Mouse (Mus musculus) embryonic facial prominence, embryonic 12.5 days (tissue): ENCODE data around the gene 1500011B03Rik. TPM values are rescaled to one million over a fixed set of nuclear protein-coding genes. Genes with fewer than 3 reads are reported as not detected.
A peak's percentile ranks its signal among the peaks of the same experiment; 100 is the strongest.

Experiments used
- ATAC-seq: fragments of 200-750 bp; cut with Nextera tagmentation; 2 replicates; pipeline ENCODE4 v1.8.0; 2017; ENCODE audit not compliant: insufficient number of reproducible peaks, insufficient read depth, low FRiP score, low TSS enrichment
- H3K27ac ChIP-seq: fragments of 300-500 bp; sonication (generic); 2 replicates; pipeline ENCODE4 v1.5.1; 2016; ENCODE audit warnings: mild to moderate bottlenecking
- H3K27me3 ChIP-seq: fragments of 300-500 bp; sonication (generic); 2 replicates; pipeline ENCODE4 v1.6.1; 2016; ENCODE audit warnings: mild to moderate bottlenecking, moderate library complexity
- H3K36me3 ChIP-seq: fragments of 300-500 bp; sonication (generic); 2 replicates; pipeline ENCODE4 v1.6.1; 2016; ENCODE audit warnings: mild to moderate bottlenecking
- H3K4me1 ChIP-seq: fragments of 300-500 bp; sonication (generic); 2 replicates; pipeline ENCODE4 v1.6.1; 2016
- H3K4me2 ChIP-seq: fragments of 300-500 bp; sonication (generic); replicated peaks from 2 replicates; pipeline ENCODE4 v1.6.1; 2016; ENCODE audit warnings: mild to moderate bottlenecking, moderate library complexity
- H3K4me3 ChIP-seq: fragments of 300-500 bp; sonication (generic); 2 replicates; pipeline ENCODE4 v1.5.1; 2016; ENCODE audit warnings: mild to moderate bottlenecking
- H3K9ac ChIP-seq: fragments of 300-500 bp; sonication (generic); 2 replicates; pipeline ENCODE4 v1.6.1; 2016; ENCODE audit warnings: mild to moderate bottlenecking, moderate library complexity
- H3K9me3 ChIP-seq: fragments of 300-500 bp; sonication (generic); 2 replicates; pipeline ENCODE4 v1.6.1; 2016; ENCODE audit warnings: mild to moderate bottlenecking, moderate library complexity
- WGBS: fragments of 180-500 bp; shearing (Covaris S2); methylation state at CpG from one replicate; pipeline ENCODE4 v1.1.7; 2016; 5-methylcytosine and 5-hydroxymethylcytosine counted together
- polyA plus RNA-seq: library from polyadenylated mRNA; unstranded; fragments of >200 nt; fragmentation: Nextera tagmentation; extraction: Ambion mirVana; gene quantifications from 2 replicates; pipeline ENCODE4 v1.2.1, GENCODE M21; 2016

Gene 1500011B03Rik
- polyA plus RNA-seq, 1 experiment from 2014 or later: 113 TPM

DNA sequence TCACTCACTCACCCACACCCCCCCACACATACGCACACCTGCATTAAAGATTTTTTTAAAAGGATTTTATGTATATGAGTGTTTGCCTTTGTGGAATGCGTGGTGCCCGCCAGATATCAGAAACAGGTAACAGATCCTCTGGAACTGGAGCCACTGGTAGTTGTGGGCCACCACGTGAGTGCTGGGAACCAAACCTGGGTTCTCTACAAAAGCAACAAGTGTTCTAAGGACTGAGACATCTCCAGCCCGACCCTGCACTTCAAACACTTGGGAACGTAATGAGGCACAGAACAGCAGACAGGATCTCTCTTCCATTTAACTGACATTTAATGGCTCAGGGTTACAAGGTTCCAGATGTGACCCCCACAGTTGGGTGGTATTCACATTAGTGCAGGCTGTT is 15.4 kb downstream of the 1500011B03Rik start:
- Histone ChIP-seq H3K9me3 (no peaks in the 10 kb centered on the region), H3K27ac (no peak overlapping the region), H3K27me3 (no peaks in the 10 kb centered on the region), H3K4me1 (peaks cover 14% of the 10 kb centered on the region), H3K36me3 (peaks cover 61% of the 10 kb centered on the region), H3K4me3 (no peak overlapping the region), H3K9ac (no peak overlapping the region), H3K4me2 (no peak overlapping the region)
- ATAC-seq: no peak
- WGBS: 54% methylated on average over 6 of the region's 6 CpGs

DNA sequence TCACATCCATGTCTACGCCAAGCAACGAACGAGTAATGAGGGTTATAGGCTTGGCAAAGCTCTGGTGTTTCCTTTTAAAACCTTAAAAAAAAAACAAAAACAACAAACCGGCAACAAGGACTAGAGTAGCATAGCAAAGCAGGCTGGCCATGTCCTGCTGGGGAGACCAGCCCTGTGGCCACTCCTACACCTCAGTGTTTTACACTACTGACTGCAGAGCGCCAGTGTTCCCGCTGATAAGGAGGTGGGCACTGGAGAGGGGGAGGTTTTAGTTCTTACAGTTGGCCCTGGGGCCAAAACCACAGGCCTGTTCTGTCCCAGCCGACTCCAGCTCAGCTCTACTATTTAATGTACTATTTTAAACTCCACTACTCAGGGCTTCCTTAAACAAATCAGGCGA is 15.8 kb downstream of the 1500011B03Rik start:
- peaks cover 65% of the 10 kb centered on the region for H3K36me3 ChIP-seq
- H3K27ac ChIP-seq: peak overlapping the region; percentile 32; the same call in 1 of the 2 replicates
- no peaks in the 10 kb centered on the region for H3K27me3 ChIP-seq
- H3K9ac ChIP-seq: no peak overlapping the region
- H3K9me3 ChIP-seq: no peaks in the 10 kb centered on the region
- peaks cover 14% of the 10 kb centered on the region for H3K4me1 ChIP-seq
- no peak overlapping the region for H3K4me2 ChIP-seq
- H3K4me3 ChIP-seq: no peak overlapping the region
- 25% methylated on average over 8 of the region's 8 CpGs for WGBS
- no peak for ATAC-seq

DNA sequence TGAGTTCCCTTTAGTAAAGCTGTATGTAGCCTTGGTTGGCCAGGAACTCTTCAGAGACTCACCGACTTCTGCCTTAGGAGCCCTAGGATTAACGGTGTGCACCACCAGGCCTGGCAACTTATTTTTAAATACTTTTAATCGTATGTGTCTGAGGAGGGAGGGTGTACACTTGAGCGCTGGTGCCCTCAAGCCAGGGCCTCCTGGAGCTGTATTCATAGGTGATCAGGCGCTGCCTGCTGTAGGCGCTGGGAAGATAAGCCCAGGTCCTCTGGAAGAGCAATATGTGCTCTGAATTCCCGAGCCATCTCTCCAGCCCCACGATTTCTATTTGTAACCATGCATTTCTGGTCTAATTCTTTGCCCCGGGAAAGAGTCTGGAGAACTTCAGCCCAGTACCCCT is 16.2 kb downstream of the 1500011B03Rik start:
- Histone ChIP-seq H3K27ac (no peak overlapping the region; the same call in 1 of the 2 replicates), H3K4me1 (peaks cover 11% of the 10 kb centered on the region), H3K4me2 (no peak overlapping the region), H3K36me3 (peaks cover 68% of the 10 kb centered on the region), H3K4me3 (no peak overlapping the region), H3K9me3 (no peaks in the 10 kb centered on the region), H3K27me3 (no peaks in the 10 kb centered on the region), H3K9ac (no peak overlapping the region)
- ATAC-seq: no peak
- 46% methylated on average over 9 of the region's 9 CpGs for WGBS

DNA sequence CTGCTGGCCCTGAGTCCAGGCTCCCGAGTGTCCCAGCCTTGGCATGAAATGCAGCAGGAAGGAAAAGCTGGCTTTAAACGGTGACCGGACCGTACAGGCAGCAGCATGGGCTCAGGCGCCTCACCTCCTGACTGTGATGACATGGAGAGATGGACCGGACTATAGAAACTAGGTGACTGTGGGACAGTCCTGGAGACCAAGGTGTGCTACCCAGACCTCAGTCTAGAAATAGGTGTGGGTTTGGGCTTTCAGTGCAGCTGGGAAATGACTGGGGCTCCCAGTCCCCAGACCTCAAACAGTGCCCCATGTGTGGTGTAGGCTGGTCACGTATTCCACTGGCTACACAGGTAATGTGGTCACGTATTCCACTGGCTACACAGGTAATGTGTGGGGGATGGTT is 16.6 kb downstream of the 1500011B03Rik start:
- H3K36me3 ChIP-seq: peaks cover 72% of the 10 kb centered on the region
- H3K27ac ChIP-seq: no peak overlapping the region
- H3K4me2 ChIP-seq: no peak overlapping the region
- no peak for ATAC-seq
- H3K9ac ChIP-seq: no peak overlapping the region
- no peaks in the 10 kb centered on the region for H3K27me3 ChIP-seq
- WGBS: 80% methylated on average over 8 of the region's 8 CpGs
- H3K4me3 ChIP-seq: no peak overlapping the region
- peaks cover 11% of the 10 kb centered on the region; the same call in 1 of the 2 replicates for H3K4me1 ChIP-seq
- no peaks in the 10 kb centered on the region for H3K9me3 ChIP-seq

DNA sequence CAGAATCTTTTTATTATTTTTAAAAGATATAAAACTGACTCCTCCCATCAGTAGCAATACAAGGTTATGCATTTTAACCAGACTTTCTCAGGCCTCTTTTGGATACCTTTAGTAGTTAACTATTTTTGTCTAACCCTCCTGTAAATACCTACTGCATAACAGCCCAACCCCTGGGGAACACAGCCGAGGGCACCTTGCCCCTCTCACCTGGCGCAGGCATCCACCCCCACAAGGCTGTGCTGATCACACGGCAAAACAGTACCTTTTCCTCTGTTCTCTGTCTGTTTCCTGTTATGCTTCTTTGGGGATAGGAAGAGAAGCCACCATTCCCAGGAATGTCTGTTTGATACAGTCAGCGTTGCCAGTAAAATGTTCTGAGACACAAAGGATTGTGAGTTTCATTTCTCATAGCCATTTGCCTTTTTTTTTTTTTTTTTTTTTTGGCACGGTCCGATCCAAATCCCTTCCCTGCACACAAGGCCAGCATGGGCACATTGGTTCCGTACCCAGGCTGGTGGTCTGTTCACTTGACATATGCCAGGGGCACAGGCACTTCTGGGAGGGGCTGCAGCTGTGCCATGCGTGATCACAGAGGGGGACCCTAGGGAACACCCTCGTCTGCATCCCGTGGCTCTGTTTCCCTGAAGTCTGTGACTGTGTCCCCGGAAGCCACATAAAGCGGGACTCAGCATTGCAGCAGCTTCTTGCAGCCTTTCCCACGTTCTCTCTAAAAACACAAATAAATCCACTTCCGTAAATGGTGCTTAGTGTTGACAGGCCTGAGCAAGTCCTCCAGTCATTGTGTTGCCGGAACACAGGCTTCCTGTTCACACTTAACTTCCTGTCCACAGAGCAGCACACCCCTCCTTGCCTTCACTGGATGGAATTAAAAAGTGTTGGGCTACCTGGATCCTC is 17.6 kb downstream of the 1500011B03Rik start:
- Histone ChIP-seq H3K9ac (no peak overlapping the region), H3K4me2 (no peak overlapping the region), H3K9me3 (no peaks in the 10 kb centered on the region), H3K27ac (no peak overlapping the region), H3K27me3 (no peaks in the 10 kb centered on the region), H3K36me3 (peaks cover 72% of the 10 kb centered on the region), H3K4me3 (no peak overlapping the region), H3K4me1 (peaks cover 11% of the 10 kb centered on the region; the same call in 1 of the 2 replicates)
- no peak for ATAC-seq
- 72% methylated on average over 15 of the region's 15 CpGs for whole genome bisulfite sequencing

DNA sequence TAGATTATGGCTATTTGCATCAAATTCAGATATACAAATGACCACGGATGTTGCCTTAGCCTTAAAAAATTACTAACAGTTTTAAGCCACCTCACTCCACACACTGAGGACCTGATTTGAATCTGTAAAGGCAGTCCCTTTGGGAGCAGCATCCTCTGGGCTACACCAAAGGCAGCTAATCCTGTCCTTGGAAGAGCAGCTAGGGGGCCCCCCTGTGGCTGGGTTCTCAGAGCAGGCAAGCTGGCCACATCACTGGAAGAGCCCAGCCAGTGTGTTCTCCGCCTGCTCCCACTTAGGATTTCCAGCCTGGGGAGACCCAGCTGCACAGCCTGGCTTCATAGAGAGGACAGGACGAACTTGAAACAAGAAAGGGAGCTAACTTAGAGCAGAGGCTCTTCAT is 18.3 kb downstream of the 1500011B03Rik start:
- no peak for ATAC-seq
- Histone ChIP-seq H3K9me3 (no peaks in the 10 kb centered on the region), H3K36me3 (peaks cover 68% of the 10 kb centered on the region), H3K27ac (no peak overlapping the region), H3K4me3 (no peak overlapping the region), H3K9ac (no peak overlapping the region), H3K4me1 (peaks cover 11% of the 10 kb centered on the region; the same call in 1 of the 2 replicates), H3K27me3 (no peaks in the 10 kb centered on the region), H3K4me2 (no peak overlapping the region)
- WGBS: 32% methylated on average over 3 of the region's 3 CpGs

DNA sequence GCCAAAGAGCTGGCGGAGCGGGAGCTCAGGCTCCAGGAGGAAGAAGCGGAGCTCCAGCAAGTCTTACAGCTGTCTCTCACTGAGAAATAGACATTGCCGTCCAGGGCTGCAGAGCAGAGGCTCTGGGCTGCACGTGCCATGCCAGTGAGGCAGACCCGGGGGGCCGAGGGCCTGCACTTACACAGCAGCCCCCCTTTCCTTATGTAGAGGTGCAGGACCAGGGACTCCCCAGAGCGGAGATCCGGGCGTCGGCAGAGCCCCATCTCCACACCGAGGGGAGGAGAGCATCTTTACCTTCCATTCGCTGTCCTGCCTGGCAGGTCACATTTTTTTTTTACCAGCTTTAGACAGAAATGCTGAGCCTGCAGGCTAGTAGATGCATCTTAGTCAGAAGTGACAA is 18.9 kb downstream of the 1500011B03Rik start:
- H3K4me3 ChIP-seq: no peak overlapping the region
- no peak overlapping the region for H3K9ac ChIP-seq
- peaks cover 61% of the 10 kb centered on the region for H3K36me3 ChIP-seq
- ATAC-seq: no peak
- H3K4me1 ChIP-seq: peaks cover 9% of the 10 kb centered on the region; the same call in 1 of the 2 replicates
- H3K27ac ChIP-seq: no peak overlapping the region
- no peaks in the 10 kb centered on the region for H3K9me3 ChIP-seq
- H3K27me3 ChIP-seq: no peaks in the 10 kb centered on the region
- WGBS: 84% methylated on average over 13 of the region's 13 CpGs
- H3K4me2 ChIP-seq: no peak overlapping the region

DNA sequence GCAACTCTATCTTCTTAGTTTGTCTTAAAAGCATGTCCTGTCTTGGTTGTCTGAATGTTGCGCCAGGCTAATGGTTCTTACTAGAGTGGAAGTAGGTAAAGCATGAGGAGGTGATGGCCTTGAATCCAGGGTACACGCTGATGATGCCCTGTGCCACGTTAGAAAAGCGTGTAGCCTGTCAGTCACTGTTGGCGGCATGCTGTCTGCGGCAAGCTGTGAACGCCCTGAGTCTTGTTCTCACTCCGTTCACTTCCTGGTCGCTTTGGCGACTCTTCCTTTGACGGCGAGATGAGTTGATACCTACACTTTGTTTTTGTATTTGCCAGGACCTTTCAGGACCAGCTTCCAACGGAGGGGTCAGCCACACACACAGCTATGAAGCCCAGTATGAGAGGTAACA is 20.0 kb downstream of the 1500011B03Rik start:
- no peak overlapping the region for H3K9ac ChIP-seq
- no peak overlapping the region for H3K27ac ChIP-seq
- peaks cover 6% of the 10 kb centered on the region; the same call in 1 of the 2 replicates for H3K4me1 ChIP-seq
- no peak for ATAC-seq
- H3K4me3 ChIP-seq: no peak overlapping the region
- H3K9me3 ChIP-seq: no peaks in the 10 kb centered on the region
- peaks cover 57% of the 10 kb centered on the region for H3K36me3 ChIP-seq
- 92% methylated on average over 13 of the region's 13 CpGs for WGBS
- no peak overlapping the region for H3K4me2 ChIP-seq
- no peaks in the 10 kb centered on the region for H3K27me3 ChIP-seq

DNA sequence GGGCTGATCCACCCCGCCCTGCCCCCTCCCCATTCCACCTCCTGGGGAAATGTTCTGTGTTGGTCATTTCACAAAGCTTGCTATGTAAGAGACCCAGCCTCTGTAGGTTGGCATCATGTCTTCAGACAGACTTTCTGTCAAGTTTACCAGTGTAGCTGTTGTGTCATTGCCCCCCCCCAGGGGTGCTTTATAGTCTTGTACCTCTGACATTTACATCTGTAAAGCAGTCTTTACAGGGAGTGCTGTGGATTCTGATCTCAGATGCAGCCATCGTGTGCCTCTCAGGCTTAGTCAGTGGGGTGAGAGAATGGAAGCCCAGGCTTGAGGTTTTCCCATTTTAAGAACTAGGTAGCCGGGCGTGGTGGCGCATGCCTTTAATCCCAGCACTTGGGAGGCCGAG is 21.4 kb downstream of the 1500011B03Rik start:
- Histone ChIP-seq H3K4me1 (0 out of 2 replicates have a peak, but pooled peaks cover 2% of the 10 kb centered on the region), H3K27me3 (no peaks in the 10 kb centered on the region), H3K4me2 (no peak overlapping the region), H3K4me3 (no peak overlapping the region), H3K9ac (no peak overlapping the region), H3K36me3 (peaks cover 51% of the 10 kb centered on the region), H3K27ac (no peak overlapping the region), H3K9me3 (no peaks in the 10 kb centered on the region)
- ATAC-seq: no peak
- 89% methylated on average over 6 of the region's 6 CpGs for WGBS

DNA sequence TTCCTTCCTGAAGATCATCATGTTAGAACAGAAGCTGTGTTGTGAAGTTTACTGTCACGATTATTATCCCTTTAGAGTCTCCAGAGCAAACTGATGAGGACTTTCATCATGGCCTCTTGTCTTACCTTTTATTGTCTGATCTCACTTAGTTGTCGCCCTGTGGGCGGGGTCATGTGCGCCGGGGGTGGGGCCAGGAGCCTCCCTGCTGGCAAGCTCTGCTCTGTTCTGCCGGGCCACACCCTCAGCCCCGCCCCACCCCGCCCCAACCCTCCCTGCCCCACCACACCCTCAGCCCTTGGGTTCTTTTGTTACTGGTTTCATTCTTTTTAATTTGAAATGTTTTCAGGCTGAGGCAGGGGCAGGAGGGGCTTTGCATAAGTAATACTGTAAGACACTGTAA is 22.2 kb downstream of the 1500011B03Rik start:
- no peak overlapping the region for H3K4me2 ChIP-seq
- 22% methylated on average over 8 of the region's 8 CpGs for WGBS
- H3K36me3 ChIP-seq: peaks cover 45% of the 10 kb centered on the region
- no peak overlapping the region for H3K9ac ChIP-seq
- H3K9me3 ChIP-seq: no peaks in the 10 kb centered on the region
- ATAC-seq: no peak
- no peak overlapping the region for H3K27ac ChIP-seq
- no peak overlapping the region for H3K4me3 ChIP-seq
- no peaks in the 10 kb centered on the region for H3K27me3 ChIP-seq
- H3K4me1 ChIP-seq: peaks cover 10% of the 10 kb centered on the region

DNA sequence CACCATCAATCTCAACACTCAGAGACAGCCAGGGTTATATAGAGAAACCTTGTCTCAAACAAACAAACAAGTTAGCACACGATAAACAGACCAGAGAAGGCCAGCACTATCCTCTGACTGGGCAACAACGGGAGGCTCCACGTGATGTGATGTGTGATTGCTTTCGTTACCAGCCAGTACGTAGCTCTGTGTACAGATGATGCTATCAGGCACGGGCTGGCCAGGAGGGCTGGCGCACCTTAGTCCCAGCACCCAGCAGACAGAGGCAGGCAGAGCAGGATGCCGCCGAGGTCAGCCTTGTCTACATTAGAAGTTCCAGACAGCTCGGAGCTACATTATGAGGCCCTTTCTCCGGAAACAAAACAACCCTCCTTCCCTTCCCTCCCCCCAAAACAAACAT is 23.4 kb downstream of the 1500011B03Rik start:
- Histone ChIP-seq H3K4me3 (no peak overlapping the region), H3K27me3 (0 out of 2 replicates have a peak, but pooled peaks cover 4% of the 10 kb centered on the region), H3K9ac (no peak overlapping the region), H3K9me3 (no peaks in the 10 kb centered on the region), H3K4me2 (no peak overlapping the region), H3K4me1 (peaks cover 17% of the 10 kb centered on the region), H3K27ac (no peak overlapping the region), H3K36me3 (peaks cover 42% of the 10 kb centered on the region)
- no peak for ATAC-seq
- 83% methylated on average over 11 of the region's 11 CpGs for WGBS

DNA sequence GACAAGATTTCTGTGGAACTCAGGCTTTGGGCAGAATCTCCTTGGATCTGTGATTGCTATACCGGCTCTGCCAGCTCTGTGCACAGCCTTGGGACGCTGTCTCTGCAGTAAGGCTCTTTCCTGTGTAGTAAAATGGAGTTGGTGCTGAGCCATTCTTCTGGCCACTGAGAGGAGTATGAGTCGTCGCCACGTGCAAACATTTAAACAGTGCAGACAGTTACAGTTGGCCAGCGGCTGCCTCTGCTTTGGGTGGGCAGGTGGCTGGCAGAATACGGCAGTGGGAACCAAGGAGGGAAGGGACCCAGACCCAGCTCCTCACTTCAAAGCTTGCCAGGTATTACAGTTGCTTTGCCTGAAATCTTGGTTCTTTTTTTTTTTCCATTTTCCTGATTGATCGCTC is 26.0 kb downstream of the 1500011B03Rik start:
- Histone ChIP-seq H3K4me1 (peaks cover 17% of the 10 kb centered on the region), H3K36me3 (peaks cover 24% of the 10 kb centered on the region), H3K27me3 (0 out of 2 replicates have a peak, but pooled peaks cover 4% of the 10 kb centered on the region), H3K9ac (no peak overlapping the region), H3K27ac (no peak overlapping the region), H3K4me2 (no peak overlapping the region), H3K9me3 (no peaks in the 10 kb centered on the region), H3K4me3 (no peak overlapping the region)
- ATAC-seq: no peak
- 93% methylated on average over 8 of the region's 8 CpGs for WGBS
